Mouse (Mus musculus): ENCODE measurements around the gene Tnfsf18.

DNA sequence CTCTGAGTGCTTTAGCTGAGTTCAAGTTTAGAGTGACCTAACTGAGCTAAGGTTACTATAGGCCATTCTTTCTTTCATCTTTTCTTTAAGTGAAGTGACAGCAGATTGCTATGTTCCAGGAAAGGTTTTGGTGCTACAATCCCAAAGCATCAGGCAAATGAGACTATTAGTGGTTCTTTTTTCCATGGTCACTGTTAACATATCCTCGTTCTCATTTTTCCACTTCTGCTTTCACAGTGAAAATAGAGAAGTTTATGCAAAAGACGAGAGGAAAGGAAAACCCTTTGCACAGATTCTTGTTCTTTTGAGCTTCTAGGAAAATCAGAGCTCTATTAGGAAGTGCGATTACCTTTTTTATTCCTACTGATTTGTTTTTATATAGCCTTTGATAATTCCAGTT is 22.9 kb downstream of the Tnfsf18 start:
- TF ChIP-seq CTCF (IDR thresholded peaks at IDR 0.05) (no peak), EP300 (IDR thresholded peaks at IDR 0.05) (no peak)
